Mouse (Mus musculus): Measurements from ENCODE around the gene Hvcn1.
A peak's percentile ranks its signal among the peaks of the same experiment; 100 is the strongest.

Gene Hvcn1

DNA sequence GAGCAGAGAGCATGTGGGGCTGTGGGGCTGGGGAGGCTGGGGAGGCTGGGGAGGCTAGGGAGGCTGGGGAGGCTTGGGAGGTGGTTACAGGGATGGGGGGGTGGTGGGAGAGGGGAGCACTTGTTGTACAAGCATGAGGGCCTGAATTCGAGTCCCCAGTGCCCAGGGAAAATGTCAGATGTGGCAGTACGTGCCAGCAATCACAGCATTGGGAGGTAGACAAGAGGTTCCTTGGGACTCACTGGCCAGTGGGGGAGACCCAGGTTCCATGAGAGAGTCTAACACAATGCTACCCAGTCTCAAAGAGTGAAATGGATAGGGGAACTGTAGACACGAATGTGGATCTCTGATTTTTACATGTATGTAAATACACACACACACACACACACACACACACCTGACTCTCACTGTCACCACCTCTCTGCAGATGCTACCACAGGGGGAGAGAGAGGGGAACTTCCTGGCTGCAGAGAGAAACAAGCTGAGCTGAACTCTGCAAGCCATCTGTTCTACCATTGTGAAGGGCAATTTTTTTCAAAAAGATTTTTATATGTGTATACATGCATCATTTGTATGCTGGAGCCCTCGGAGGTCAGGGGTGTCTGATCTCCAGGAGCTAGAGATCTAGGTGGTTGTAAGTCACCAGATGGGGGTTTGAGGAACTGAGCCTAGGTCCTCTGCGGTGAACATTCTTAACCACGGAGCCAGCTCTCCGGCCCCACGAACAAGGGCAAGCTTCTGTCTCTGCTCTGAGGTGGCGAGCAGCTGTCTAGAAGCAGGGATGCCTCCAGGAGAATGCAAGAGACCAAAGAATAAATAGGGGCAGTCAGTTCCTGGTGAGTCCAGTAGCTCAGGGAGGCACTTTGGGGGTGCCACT is 28.0 kb downstream of the Hvcn1 start:
- DNase-seq (ENCODE audit: extremely low spot score, low spot score) = no peak

DNA sequence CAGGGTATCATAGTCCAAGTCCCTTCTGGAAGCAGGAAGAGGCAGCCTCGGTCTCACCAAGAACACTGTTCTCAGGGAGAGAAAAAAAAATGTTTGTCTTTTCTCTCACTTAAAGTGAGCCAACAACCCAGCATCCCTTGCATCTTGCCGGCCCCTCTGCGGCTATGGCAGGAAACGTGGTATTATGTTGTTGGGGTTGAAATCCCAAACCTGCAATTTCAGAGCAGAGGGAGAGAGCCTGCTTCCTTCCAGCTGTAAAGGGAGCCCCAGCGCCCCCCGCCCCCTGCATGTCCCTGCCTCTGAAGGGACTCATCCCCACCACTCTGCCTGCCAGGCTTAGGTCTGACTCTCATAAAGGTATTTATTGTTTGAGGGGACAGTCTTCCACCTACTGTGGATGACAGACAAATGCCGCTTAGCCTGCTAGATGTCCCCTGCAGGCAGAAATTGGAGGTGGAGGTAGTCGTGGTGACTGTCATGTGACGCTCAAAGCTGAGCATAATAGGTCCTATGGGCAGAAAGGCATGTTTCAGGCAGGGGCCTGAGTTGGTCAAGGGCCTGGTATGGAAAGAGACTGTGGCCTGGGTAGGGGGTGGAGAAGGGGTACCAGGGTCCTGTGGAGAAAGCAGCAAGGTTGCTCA is 28.7 kb downstream of the Hvcn1 start:
- DNase-seq (ENCODE audit: extremely low spot score, low spot score) = no peak

DNA sequence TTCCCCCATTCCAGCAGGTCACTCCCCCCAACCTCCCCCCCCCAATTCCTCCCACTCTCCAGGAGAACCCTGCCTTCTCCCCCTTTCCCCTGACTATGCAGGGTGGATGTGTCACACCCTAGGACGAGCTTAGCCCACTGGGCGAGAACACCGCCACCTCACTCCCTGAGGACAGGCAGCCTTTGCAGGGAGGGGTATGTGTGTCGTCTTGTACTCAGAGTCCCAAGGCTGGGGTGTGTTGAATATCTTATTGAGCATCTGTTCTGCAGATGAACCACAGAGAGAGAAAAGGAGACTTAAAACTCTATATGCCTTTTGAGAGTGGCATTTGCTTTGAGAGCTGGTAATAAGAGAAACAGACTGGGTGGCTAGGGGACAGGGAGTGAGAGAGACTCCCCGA is 30.6 kb downstream of the Hvcn1 start:
- DNase-seq (ENCODE audit: extremely low spot score, low spot score) = no peak

DNA sequence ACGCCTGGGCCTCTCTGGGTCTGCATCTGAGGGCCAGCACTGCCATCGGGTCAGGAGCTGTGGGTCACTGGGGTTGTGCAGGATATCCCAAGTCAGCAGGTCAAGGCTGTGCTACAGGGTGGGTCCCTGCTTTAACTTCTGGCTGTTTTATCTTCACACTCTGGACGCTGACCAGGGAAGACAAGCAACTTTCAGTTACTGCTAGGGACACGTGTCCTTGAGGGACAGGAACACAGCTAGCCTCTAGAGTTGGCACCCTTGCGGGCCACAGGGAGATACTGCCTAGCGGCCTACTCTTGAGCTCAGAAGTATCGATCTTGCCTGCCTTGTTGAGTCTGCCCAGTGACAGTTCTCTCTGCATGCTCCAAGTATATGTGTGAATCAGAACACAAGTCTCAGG is 33.0 kb downstream of the Hvcn1 start:
- DNase-seq (ENCODE audit: extremely low spot score, low spot score) = no peak

DNA sequence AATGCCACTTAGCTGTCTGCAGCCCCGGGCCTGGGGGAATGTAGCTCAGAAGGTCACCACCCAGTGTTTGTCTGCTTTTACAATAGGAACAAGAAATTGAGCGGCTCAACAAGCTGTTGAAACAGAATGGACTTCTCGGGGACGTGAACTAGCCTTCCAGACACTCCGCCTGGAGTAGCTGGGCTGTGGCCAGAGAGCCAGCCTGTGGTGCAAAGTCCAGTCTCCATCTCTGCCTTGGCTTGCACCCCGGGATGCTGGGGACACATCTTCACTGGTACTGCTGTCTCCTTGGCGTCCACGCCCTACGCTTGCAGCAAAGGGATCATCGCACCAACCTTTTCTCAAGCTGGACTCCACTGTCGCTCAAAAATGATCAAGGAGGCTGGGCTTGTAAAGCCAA is 33.9 kb downstream of the Hvcn1 start:
- no peak for DNase-seq (ENCODE audit: extremely low spot score, low spot score)

DNA sequence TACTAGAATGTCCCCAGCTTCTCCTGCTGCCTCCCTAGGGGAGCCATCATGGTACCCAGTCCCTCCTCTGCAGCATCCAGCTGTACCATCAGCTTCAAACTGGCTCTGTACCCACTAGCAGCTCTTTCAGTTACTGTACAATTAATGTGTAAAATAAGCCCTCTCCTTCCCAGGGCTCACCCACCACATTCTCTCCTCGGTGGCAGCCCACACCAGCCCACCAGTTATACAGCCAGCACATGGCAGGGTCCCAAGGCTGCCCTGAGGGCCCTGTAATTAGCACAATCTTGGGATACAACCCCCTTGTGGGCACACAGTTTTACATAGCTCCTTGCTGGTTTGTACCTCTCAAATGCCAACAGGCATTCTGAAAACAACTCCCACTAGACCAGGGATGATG is 34.4 kb downstream of the Hvcn1 start:
- DNase-seq (ENCODE audit: extremely low spot score, low spot score) = no peak

DNA sequence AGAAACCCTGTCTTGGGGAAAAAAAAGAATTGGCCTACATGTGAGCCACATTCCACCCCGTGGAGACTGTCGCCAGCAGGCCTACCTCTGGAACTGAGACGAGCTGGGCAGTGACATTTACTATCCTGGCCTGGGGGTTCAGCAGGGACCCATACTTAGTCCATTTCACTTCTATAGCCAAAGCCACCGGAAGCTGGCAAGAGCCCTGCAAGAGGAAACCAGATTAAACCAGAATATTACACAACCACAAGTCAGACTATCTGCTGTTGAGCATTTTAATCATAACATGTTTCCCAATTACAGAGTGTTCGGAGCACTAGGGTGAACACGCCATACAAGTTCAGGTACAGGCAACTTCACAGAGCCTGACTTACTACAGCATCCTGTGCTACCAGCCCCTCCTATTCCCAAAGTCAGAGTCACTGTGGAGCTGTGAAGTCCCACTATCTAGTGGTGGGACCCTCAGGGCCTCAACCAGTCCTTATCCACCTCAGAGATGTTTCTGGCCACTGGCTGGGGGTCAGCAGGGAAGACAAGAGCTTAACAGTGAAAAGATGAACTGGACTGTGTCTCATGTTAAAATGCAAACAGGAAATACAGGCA is 36.0 kb downstream of the Hvcn1 start:
- DNase-seq (ENCODE audit: extremely low spot score, low spot score) = no peak

DNA sequence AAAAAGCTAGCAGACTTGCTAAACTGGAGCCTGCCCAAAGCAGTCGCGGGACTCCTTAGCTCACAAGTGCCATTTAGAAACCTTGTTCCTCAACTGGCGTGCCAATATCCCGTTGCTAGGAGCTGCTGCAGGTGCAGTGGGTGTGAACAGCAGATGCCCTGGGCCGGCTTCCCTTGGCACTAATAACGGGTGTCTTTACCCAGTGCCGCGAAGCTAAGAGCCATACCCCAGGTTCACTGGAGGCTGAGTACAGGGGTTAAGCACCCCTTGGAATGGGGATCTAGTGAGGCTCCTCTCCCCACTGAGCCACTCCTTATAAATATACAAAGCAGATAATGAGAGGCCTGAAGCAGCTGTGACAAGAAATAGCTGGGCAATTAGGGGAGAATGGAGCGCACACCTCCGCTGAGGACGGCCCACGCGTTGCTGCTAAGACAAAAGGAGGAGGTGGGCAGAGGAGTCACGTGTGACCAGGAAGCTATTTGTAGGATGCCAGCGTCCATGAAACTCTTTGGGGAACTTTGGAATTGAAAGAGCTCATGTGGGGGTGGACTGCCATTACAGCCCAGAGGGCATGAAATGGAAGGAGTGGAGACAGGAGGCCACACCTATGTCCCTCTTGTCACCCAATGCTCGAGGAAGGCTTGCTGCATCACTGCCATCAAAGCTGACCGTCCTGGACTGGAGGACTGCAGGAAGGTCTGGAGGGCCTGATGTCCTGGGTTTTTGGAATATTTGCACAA is 37.3 kb downstream of the Hvcn1 start:
- DNase-seq (ENCODE audit: extremely low spot score, low spot score) = no peak

DNA sequence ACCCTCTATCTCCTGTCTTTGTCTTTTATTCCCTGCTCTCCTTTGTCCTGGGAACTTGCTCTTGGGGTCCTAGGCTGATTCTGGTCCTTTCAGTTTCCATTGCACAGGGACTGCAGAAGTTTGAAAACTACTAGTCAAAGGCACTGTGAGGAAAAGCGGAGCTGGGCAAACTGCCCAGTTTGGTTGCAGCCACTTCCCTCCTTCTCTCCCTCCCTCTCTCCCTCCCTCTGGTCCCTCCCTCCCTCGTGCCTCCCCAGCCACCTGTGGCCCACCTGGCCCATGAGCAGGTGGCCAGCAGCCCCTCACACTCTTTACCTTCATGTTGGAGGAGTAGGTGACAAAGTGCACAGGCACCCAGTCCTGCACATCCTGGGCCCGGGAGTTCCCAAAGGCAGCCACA is 38.6 kb downstream of the Hvcn1 start:
- DNase-seq (ENCODE audit: extremely low spot score, low spot score) = no peak

DNA sequence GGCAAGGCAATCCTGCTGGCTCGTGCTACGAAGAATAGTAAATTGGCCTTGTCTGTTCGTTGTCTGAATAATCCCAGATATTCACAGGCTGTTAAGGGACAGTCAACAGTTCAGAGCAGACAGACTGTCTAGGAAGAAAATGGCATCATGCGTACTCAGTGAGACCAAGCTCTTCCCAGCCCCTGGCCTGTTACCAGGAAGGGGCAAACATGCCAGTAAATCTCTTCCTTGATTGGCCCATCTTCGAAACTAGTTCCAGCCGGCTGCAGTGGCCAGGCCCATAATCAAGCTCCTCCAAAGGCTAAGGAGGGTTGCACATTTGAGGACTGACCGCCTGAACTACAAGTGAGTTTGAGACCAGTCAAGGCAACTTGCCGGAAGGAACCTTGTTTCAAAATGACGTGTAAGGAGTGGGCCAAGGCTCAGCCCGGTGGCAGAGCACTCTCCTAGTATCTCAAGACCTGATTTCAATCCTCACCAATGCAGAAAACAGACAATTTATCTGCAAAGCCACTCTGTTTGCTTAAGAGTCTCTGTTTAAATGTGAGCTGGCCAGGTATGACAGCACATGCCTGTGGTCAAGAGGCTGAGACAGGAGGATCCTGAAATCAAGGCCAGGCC is 40.1 kb downstream of the Hvcn1 start:
- no peak for DNase-seq (ENCODE audit: extremely low spot score, low spot score)

DNA sequence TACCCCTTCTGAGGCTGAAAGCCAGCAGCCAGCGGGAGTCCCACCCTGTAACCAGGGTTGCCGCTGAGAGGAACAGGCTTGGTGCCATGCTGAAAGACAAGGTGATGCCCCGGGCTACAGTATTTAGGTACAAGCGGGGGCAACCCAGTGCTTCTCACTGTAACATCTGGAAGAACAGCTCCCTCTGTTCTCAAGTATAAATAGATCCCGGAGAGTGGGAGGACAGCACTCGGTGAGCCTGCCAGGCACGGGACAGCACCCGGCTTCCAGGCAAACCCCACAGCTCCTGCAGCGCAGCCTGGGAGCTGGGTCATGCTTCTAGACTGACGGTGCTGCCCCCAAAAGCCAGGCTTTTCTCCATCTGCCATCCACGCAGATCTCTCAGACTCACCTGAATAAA is 40.9 kb downstream of the Hvcn1 start:
- DNase-seq (ENCODE audit: extremely low spot score, low spot score) = no peak

DNA sequence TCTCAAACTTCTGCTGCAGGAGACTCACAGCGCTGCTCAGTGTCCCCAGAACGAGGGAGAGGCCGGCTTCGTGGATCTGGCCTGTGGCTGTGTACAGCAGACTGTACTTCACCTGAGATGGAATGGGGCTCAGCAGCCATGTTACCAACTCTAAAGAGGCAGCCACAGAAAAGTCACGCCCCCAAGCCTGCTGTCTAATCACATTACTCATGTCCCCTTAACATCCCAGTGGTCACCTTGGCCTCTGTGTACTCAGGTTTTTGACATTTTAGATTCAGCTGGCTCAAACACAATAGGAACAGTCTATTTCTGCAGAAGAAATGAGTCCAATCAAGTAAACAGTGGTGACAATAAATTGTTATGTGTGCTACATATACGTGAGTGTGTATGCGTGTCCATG is 41.3 kb downstream of the Hvcn1 start:
- DNase-seq (ENCODE audit: extremely low spot score, low spot score) = no peak

DNA sequence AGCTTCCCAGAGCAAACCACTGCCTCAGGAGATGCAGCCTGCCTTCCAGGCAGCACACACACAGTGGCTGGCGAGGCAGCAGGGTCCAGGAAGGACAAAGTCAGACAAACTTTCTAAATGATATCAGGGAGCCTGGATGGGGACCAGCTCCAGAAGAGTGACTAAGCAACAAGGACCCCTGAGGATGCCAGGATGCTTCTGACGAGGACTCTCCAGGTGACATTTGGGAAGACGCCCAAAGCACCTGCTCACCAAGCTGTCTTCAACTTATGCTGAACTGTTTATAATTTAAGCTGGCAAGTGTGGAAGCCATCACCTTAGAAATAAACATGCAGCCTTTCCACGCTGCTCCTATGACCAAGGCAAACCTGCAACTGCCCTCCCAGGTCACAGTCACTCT is 42.7 kb downstream of the Hvcn1 start:
- DNase-seq (ENCODE audit: extremely low spot score, low spot score) = no peak

DNA sequence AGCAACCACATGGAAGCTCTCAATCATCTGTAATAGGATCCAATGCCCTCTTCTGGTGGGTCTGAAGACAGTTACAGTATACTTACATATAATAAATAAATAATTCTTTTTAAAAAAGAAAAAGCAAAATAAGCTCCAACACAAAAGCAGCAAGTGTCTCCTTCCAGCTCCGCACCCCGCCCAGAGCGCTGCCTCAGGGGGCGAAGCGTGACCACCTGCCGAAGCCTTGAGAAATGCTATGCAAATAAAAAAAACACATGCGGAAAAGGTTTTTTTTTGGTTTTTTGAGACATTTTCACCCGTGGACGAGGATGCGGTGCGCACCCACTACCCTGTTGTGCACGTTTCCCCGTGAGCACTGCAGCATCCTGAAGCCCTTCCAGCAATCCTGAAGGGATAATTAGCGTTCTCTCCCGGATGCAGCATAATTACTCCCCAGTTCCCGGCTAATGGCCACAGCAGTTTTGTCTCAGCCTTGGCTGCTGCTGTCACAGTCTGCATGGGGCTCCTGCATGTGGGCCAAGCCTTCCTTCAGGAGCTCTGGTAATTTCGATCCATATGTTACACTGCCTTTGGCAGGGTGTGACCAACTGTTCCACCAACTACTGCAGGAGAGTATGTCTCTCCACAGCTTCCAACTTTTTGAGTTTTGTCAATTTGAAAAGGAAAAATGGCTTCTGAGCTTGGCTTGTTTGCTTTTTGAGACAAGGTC is 45.4 kb downstream of the Hvcn1 start:
- no peak for DNase-seq (ENCODE audit: extremely low spot score, low spot score)

DNA sequence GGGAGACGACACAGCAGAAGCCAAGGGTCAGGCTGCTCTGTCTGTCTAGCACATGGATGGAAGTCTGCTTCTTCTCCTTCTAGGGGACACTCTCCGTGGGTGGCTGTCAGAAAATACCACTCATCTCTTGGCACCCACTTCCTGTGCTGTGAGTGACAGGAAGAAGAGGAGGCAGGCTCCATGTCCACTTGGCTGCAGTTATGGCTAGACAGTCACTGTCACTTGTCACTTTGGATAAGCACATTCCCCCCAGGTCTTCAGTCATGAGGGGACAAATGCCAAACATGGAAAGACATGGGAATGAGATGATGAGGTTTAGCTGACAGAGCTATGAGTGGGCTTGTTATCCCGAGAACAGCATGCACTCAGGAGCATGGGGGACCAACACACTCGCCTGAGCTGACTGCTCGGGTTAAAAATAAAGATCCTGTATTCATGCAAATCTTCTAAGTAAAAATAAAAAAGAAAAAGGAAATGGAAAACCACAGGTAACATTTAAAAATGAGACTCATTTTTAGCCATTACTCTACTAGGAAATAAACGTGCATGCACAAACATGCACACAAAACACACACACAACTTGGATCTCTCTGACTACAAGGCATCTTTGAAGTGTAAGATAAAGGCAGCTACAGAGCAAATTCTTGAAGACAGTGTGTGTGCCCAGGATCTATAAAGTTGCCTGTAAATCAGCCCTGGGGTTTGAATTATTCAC is 51.6 kb downstream of the Hvcn1 start:
- no peak for DNase-seq (ENCODE audit: extremely low spot score, low spot score)

DNA sequence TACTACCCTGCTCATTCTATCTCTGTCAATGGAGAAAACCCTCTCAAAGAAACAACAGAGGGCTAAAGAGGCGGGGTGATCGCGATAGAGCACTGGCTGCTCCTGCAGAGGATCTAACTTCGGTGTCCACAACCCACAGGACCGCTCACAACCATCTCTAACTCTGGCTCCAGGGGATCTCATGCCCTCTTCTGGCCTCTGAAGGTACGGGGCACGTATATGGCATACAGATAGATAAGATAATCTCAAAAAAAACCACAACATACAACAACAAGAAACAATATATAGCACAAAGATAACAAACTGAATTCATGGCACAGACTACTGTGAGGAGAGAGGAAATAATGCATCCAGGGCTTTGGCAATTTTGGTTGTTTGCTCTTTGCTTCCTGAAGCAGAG is 55.5 kb downstream of the Hvcn1 start:
- DNase-seq (ENCODE audit: extremely low spot score, low spot score) = no peak

DNA sequence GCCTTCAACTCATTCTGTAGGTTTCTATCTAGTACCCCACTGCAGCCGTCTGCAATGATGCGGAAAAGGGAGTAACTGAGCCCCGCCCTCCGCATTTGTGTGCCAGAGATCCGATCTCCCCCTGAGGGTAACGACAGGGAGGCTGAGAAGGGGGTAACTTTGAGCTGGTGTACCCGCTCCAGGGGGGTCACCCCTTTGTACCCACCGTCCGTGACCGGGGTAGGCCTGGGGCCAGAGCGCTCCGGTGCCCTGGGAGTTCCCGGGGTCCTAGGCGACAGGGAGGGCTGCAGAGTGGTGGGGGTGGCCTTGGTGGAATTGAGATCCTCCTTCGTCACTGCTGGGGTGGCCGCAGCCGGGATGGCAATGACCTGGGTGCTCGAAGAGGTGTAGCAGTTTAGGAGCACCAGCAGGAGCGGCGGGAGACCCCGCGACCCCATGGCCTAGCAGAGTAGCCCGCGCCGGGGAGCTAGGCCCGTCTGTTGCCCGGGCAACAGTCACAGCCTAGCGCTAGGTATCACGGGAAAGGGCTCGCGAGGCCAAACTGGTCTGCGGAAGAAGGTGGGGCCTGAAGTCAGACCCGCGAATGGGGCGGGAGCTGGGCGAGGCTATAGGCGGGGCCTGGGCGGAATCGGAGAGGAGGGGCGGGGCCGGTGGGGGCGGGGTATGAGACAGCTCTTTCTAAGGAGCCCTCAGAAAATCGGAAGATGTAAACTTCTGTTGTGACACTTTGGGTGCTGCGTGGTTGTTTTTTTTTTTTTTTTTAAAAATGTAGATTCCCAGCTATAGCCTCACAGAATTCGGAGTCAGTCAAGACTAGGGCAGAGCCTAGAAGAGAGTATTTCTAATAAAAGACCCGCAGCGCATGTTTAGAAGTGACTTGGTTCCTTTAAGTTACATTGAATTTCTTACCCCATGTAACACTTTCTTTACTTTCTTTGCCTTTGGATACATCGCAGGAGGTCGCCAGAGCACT is 57.6 kb downstream of the Hvcn1 start, which contains the start of gene Tctn1:
Tctn1 (minus strand) TSS at position 528 of the 973 bp plus-strand sequence.
- peak; percentile 92 for DNase-seq (ENCODE audit: extremely low spot score, low spot score)

DNA sequence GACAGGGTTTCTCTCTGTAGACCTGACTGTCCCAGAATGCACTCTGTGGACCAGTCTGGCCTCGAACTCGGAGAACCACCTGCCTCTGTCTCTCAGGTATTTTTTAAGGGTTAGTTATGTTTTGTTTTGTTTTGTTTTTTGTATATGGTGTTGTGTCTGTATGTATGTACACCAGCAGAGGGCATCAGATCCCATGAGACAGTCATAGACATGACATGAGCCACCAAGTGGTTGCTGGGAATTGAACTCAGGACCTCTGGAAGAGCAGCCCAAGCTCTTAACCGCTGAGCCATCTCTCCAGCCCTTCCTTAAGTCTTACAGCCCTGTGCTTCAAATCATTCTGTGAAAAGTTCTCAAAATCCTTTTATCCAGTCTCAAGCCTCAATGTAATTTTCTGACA is 58.6 kb downstream of the Hvcn1 start:
- no peak for DNase-seq (ENCODE audit: extremely low spot score, low spot score)

DNA sequence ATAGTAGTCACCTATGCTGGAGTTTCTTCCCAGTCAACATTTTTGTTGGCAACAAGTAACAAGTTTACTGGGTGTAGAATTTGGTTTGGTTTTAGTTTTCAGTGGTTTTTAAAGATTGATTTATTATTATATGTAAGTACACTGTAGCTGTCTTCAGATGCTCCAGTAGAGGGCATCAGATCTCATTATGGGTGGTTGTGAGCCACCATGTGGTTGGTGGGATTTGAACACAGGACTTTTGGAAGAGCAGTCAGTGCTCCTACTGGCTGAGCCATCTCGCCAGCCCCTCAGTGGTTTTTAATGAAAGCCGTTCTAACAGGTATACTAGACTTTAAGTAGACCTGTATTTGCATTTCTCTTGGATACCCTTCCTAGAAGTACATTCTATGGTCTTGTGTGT is 59.3 kb downstream of the Hvcn1 start:
- DNase-seq (ENCODE audit: extremely low spot score, low spot score) = no peak
